Mouse (Mus musculus) adrenal gland, postnatal 0 days (tissue): ENCODE data around the gene Fmc1. TPM values are rescaled to one million over a fixed set of nuclear protein-coding genes. Genes with fewer than 3 reads are reported as not detected.

Source experiments
- microRNA-seq: library from miRNA; unstranded; fragments of <30 nt; microRNA quantifications from one replicate; pipeline ENCODE4, GENCODE M21; 2016; ENCODE audit warnings: borderline replicate concordance; ENCODE audit not compliant: insufficient number of aligned reads
- polyA plus RNA-seq: library from polyadenylated mRNA; unstranded; fragments of >200 nt; fragmentation: Nextera tagmentation; extraction: Ambion mirVana; gene quantifications from 2 replicates; pipeline ENCODE4 v1.2.1, GENCODE M21; 2015

The Fmc1 gene
- 190 and 246 TPM in 2 replicates for polyA plus RNA-seq

GRCm38 (mm10) chr6:38533428-38534405 lies at the start of gene Fmc1:
Gene Fmc1, plus strand, starts transcription at chr6:38533502.

GRCm38 (mm10) chr6:38551062-38551988 lies 18.0 kb downstream of the Fmc1 start, which contains the start of gene Luc7l2:
Gene Luc7l2, plus strand, starts transcription at chr6:38551334.

Small RNA genes within 50 kb of the gene (microRNA-seq; reads per million reads assigned to microRNA genes)
- gene Mir7670 = 1.4 reads per million

Other genes starting within 250 kb of the Fmc1 start
- 3.1 and 3.5 TPM in 2 replicates for gene Zc3hav1l, start 234.2 kb upstream of the Fmc1 start, polyA plus RNA-seq
- gene Zc3hav1, start 178.9 kb upstream of the Fmc1 start, polyA plus RNA-seq = 13.2 and 26.2 TPM in 2 replicates
- gene Ttc26, start 152.0 kb upstream of the Fmc1 start, polyA plus RNA-seq = 2.1 and 2.3 TPM in 2 replicates
- 8.7 and 10.1 TPM in 2 replicates for gene Ubn2, start 99.6 kb upstream of the Fmc1 start, polyA plus RNA-seq
- 20.1 and 44.8 TPM in 2 replicates for gene Luc7l2, start 17.8 kb downstream of the Fmc1 start, polyA plus RNA-seq
- gene Klrg2, start 103.7 kb downstream of the Fmc1 start, polyA plus RNA-seq = 0.25 and 1.6 TPM in 2 replicates
- 10.4 and 10.9 TPM in 2 replicates for gene Clec2l, start 129.6 kb downstream of the Fmc1 start, polyA plus RNA-seq